Mouse (Mus musculus): ENCODE measurements around the gene Exoc4. TPM values are rescaled to one million over a fixed set of nuclear protein-coding genes. Genes with fewer than 3 reads are reported as not detected.

Gene Exoc4
- total RNA-seq, 1 experiment from 2014 or later, result 54.8 TPM

- no peak for ATAC-seq (ENCODE audit: extremely low read depth, insufficient number of reproducible peaks, low FRiP score, poor library complexity, severe bottlenecking)
Measured at GRCm38 (mm10) chr6:33560925-33561324, 312.0 kb downstream of the Exoc4 start.

- no peak for ATAC-seq (ENCODE audit: extremely low read depth, insufficient number of reproducible peaks, low FRiP score, poor library complexity, severe bottlenecking)
Measured at GRCm38 (mm10) chr6:33561911-33562310, 313.0 kb downstream of the Exoc4 start.

GRCm38 (mm10) chr6:33575947-33576346 is 327.1 kb downstream of the Exoc4 start:
- ATAC-seq (ENCODE audit: extremely low read depth, insufficient number of reproducible peaks, low FRiP score, poor library complexity, severe bottlenecking), result no peak

GRCm38 (mm10) chr6:33608469-33608868 is 359.6 kb downstream of the Exoc4 start:
- no peak for ATAC-seq (ENCODE audit: extremely low read depth, insufficient number of reproducible peaks, low FRiP score, poor library complexity, severe bottlenecking)

DNA sequence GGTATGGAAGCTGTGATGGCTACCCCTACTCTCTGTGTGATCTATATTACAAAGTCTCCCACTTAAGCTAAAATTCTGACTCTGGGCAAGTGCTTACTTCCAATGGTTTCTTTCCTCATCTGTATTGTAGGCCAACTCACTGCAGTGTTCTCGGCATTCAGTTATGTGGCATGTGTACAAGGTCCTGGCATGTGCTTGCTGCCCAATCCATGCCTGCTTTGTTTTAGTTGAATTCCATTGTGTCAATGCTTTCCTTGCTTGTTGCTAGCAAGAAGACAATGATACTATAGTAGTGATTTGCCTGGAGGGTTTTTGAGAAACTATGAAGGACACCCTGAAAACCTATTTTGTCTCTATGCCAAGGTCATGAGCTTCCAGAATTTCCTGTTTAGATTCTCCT is 365.1 kb downstream of the Exoc4 start:
- no peak for ATAC-seq (ENCODE audit: extremely low read depth, insufficient number of reproducible peaks, low FRiP score, poor library complexity, severe bottlenecking)

DNA sequence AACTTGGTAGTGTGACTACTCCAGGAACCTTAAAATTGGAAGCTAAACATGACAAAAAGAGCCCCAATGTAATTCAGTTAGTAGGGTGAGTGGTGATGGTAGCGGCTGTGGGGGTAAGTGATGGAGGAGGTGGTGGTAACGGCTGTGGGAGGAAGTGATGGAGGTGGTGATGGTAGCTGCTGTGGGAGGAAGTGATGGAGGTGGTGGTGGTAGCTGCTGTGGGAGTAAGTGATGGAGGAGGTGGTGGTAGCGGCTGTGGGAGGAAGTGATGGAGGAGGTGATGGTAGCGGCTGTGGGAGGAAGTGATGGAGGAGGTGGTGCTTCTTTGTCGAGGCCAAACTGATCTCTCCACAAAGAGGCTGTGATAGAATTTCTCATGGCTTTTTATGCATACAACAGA is 369.7 kb downstream of the Exoc4 start:
- ATAC-seq (ENCODE audit: extremely low read depth, insufficient number of reproducible peaks, low FRiP score, poor library complexity, severe bottlenecking), result peak; percentile 26; the same call in 1 of the 2 replicates

GRCm38 (mm10) chr6:33620701-33621100 is 371.8 kb downstream of the Exoc4 start:
- ATAC-seq (ENCODE audit: extremely low read depth, insufficient number of reproducible peaks, low FRiP score, poor library complexity, severe bottlenecking), result no peak

DNA sequence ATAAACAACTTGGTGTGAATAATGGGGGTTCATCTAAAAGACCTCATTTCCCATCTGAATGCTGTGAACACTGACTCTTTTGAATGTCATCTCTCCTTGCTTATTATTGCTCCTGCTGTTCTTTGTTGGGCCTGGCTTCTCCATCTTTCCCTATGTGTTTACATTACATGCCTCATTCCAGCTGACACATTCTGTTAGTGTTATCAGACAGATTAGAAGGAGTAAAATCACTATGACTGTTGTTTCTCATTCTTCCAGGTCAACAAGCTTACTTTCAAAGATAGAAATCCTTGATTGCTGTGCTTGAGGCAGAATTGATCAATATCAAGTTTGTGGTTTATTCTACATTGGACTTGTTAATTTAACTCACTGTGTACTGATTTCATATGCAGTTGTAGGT is 377.0 kb downstream of the Exoc4 start:
- no peak for ATAC-seq (ENCODE audit: extremely low read depth, insufficient number of reproducible peaks, low FRiP score, poor library complexity, severe bottlenecking)

DNA sequence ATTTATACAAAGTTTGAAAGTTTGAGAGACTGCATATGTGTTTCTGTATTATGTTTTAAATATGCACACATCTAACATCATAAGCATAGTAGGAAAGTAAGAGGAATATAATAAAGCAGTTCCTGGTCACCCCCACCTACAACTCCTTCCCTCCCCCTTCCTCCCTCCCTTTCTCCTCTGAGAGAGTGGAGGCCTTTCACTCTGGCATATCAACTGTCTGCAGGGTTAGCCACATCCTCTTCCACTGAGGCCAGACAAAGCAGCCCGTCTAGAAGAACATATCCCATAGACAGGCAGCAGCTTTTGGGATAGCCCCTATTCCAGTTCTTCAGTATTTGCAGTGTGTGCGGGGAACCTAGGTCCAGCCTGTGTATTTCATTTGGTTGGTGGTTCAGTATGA is 382.2 kb downstream of the Exoc4 start:
- ATAC-seq (ENCODE audit: extremely low read depth, insufficient number of reproducible peaks, low FRiP score, poor library complexity, severe bottlenecking), result no peak

DNA sequence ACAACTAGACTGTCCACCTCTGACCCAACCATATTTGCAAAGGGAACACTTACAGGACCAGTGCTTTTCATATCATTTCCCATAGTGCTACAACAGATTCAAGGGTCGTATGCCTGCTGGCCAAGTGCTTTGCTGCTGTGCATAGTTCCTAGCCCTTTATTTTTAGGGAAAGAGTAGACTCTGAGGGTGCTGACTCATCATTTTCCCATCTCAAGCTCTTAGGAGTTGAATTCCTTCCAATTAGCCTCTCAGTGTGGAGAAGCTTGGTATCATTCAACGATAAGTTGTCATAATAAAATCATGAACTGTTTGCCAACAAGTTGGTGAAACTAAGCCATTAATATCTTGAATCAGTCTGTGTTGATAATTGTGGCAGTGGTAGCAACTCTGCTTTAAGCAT is 388.3 kb downstream of the Exoc4 start:
- ATAC-seq (ENCODE audit: extremely low read depth, insufficient number of reproducible peaks, low FRiP score, poor library complexity, severe bottlenecking), result no peak

GRCm38 (mm10) chr6:33681778-33682640 is 433.1 kb downstream of the Exoc4 start:
- no peak for ATAC-seq (ENCODE audit: extremely low read depth, insufficient number of reproducible peaks, low FRiP score, poor library complexity, severe bottlenecking)

- ATAC-seq (ENCODE audit: extremely low read depth, insufficient number of reproducible peaks, low FRiP score, poor library complexity, severe bottlenecking), result no peak
Measured at GRCm38 (mm10) chr6:33683533-33683932, 434.6 kb downstream of the Exoc4 start.

DNA sequence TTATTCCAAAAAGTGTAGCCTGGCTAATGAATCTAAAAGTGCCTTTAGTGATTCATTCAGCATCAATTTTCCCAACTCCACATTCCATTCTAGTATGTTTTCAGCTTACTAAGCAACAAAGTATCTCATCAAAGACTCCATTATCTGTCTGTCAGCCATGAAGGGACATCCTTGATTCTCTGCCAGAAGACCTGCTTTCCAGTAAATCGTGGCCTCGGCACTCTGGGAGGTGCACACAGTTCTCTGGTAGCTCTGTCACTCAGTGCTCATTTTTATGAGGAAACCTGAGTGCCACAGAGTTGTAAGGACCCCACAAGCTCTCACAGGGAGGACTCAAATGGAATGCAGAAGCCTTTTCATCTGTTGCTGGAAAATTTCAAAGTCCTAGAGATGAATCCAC is 436.4 kb downstream of the Exoc4 start:
- ATAC-seq (ENCODE audit: extremely low read depth, insufficient number of reproducible peaks, low FRiP score, poor library complexity, severe bottlenecking), result no peak

- no peak for ATAC-seq (ENCODE audit: extremely low read depth, insufficient number of reproducible peaks, low FRiP score, poor library complexity, severe bottlenecking)
Measured at GRCm38 (mm10) chr6:33690601-33691000, 441.7 kb downstream of the Exoc4 start.

- ATAC-seq (ENCODE audit: extremely low read depth, insufficient number of reproducible peaks, low FRiP score, poor library complexity, severe bottlenecking), result no peak
Measured at GRCm38 (mm10) chr6:33696976-33697375, 448.1 kb downstream of the Exoc4 start.

DNA sequence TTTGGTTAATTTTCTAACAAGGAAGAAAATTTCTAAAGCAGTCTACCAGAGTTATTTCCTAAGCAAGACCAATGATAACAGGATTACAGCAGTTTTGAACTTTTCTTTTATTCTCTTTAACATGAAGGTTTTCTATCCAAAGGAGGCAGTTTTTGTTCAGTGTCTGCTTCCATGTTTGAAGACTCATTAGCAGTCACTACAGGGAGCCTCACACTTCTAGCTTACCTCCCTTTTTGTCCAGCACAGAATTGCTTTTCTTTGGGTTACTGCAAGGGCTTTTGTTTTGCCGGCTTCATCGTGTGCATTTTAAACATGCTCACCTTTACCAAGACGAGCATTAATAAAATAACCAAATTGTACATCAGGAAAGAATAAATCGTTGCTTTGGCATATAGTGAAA is 460.0 kb downstream of the Exoc4 start:
- no peak for ATAC-seq (ENCODE audit: extremely low read depth, insufficient number of reproducible peaks, low FRiP score, poor library complexity, severe bottlenecking)

- no peak for ATAC-seq (ENCODE audit: extremely low read depth, insufficient number of reproducible peaks, low FRiP score, poor library complexity, severe bottlenecking)
Measured at GRCm38 (mm10) chr6:33709340-33709739, 460.5 kb downstream of the Exoc4 start.

- no peak for ATAC-seq (ENCODE audit: extremely low read depth, insufficient number of reproducible peaks, low FRiP score, poor library complexity, severe bottlenecking)
Measured at GRCm38 (mm10) chr6:33711742-33712141, 462.9 kb downstream of the Exoc4 start.

DNA sequence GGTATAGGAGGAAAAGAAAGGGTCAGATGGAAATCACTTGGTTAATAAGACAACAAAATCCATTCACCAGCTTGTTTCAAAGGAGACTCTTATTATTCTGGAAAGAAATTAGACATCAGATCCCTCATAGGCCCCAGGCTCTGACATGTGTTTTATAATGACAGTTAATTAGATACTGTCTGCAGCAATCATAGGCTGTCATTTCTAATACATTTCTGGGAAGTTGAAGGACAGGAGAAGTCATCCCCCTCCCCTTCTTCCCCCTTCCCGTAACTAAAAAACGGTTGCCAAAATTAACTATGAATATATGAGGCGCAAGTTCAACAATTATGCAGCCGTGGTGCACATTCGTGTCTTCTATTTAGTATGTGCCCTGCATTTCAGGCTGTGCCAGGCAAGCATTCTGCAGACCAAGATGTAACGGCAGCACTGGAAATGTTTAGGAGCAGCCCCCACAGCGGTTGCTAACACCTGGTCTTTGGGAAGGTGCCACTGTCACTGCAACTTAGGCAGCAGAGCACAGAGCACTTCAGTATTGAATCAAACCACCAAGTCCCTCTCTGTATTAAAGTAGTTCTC is 463.7 kb downstream of the Exoc4 start:
- ATAC-seq (ENCODE audit: extremely low read depth, insufficient number of reproducible peaks, low FRiP score, poor library complexity, severe bottlenecking), result no peak

DNA sequence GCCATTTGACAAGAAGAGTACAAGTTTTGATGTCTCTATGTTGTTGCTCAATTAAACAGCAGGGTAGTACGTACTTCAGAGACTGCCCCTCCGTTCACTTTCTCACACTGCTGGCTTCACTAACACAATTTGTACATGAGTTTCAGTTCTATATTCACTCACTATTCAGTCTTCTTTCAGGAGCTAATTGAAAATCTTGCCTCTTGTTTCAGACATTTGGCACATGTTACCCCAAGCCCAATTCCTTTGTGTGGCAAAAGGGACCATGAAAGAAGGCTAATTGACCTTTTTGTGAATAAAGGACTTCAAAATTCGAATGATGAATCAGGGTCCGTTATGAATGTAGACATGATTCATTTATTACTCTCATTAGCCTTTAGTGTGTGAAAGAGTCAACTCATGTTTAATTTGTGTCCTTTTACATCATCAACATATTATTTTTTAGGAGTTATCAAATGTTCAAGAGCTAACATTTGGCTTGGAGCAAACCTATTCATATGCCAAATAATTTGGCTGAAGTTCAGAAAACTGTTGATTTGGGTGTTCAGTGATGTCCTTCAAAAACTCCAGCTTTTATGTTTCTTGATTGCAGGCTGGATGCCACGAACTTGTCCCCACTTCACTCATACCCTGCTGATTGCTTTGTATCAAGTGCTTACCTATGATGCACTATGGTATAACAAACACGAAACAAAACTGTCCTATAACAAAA is 467.5 kb downstream of the Exoc4 start:
- ATAC-seq (ENCODE audit: extremely low read depth, insufficient number of reproducible peaks, low FRiP score, poor library complexity, severe bottlenecking), result no peak

Data from neutrophil, adult 5-6 weeks (primary cell).